Mouse (Mus musculus) thymus, adult 2 months (tissue): ENCODE data around the gene Prkag3.

ENCODE experiments used
- CTCF ChIP-seq: fragments of 200-500 bp; IDR thresholded peaks from 2 replicates; pipeline ENCODE4 v1.5.1; 2012; ENCODE audit warnings: mild to moderate bottlenecking, control low read depth, low read length, moderate library complexity, borderline replicate concordance; ENCODE audit not compliant: control insufficient read depth, poor library complexity, insufficient read depth; ENCODE audit errors: extremely low read depth
- POLR2A ChIP-seq: fragments of 200-500 bp; IDR thresholded peaks from 2 replicates; pipeline ENCODE4 v1.6.1; 2012; ENCODE audit warnings: mild to moderate bottlenecking, low read length, control low read depth, moderate library complexity; ENCODE audit not compliant: control insufficient read depth, poor library complexity, insufficient read depth; ENCODE audit errors: extremely low read depth

DNA sequence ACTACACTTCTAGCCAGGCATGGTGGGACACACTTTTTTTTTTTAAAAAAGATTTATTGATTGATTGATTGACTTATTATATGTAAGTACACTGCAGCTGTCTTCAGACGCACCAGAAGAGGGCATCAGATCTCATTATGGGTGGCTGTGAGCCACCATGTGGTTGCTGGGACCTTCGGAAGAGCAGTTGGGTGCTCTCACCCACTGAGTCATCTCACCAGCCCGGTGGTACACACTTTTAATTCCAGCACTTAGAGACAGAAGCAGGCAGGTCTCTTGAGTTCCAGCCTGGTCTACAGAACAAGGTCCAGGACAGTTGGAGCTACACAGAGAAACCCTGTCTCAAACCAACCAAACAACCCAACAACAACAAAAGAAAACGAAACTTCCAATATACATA, 37.0 kb downstream of the Prkag3 start:
- TF ChIP-seq CTCF (no peak), POLR2A (no peak)
